8 mouse cellular contexts compared by ENCODE assay signal in the genomic region with DNA sequence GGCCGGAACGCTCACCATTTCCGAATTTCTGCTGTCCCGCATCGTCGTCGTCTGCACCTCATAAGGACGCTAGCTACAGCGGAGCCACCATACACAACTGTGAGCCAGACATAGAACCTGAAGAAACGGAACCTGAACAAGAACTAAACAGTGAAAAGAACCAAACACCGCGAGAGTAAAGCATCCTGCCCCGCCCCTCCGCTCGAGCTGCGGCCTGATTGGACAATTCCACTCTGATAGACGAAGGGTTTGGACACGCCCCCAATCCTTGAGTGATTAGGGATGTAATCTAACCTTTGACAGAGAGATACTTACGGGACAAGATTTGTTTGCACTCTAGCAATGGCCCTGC. TPM values are rescaled to one million over a fixed set of nuclear protein-coding genes. Genes with fewer than 3 reads are reported as not detected.
DNase-seq lines count a peak whose midpoint lies in the region; ATAC-seq and TF ChIP-seq lines count a peak whose summit lies in the region.

A gene (minus strand): TSS at position 149 of the 352 bp plus-strand sequence.

- peaks cover 8% of the 10 kb centered on the region for H3K4me1 ChIP-seq in embryonic facial prominence, embryonic 13.5 days
- peaks cover 3% of the 10 kb centered on the region; the same call in 1 of the 2 replicates for H3K4me1 ChIP-seq in heart, adult 2 months (ENCODE audit: control insufficient read depth, insufficient read depth, low read length)
- peaks cover 8% of the 10 kb centered on the region; the same call in 1 of the 2 replicates for H3K4me1 ChIP-seq in kidney, adult 2 months (ENCODE audit: control insufficient read depth, insufficient read depth, low read length)
- H3K4me1 ChIP-seq in limb, embryonic 11.5 days (ENCODE audit: control insufficient read depth, insufficient read depth, low read length): 0 out of 2 replicates have a peak, but pooled peaks cover 5% of the 10 kb centered on the region
- H3K4me1 ChIP-seq in midbrain, embryonic 13.5 days (replicated peaks): peaks cover 9% of the 10 kb centered on the region
- no peaks in the 10 kb centered on the region; the same call in 1 of the 2 replicates for H3K4me1 ChIP-seq in small intestine, adult 2 months (ENCODE audit: control insufficient read depth, insufficient read depth, insufficient read length, low read length)

- ATAC-seq in embryonic facial prominence, embryonic 13.5 days (ENCODE audit: insufficient number of reproducible peaks, insufficient read depth, low FRiP score, low TSS enrichment, low read depth): peak; percentile 82
- ATAC-seq in limb, embryonic 11.5 days (ENCODE audit: insufficient number of reproducible peaks, low FRiP score, low TSS enrichment, low read depth): peak; percentile 79
- ATAC-seq in midbrain, embryonic 13.5 days: peak; percentile 96

- peak; percentile 88 for TF ChIP-seq POLR2A in heart, adult 2 months (IDR thresholded peaks at IDR 0.05; ENCODE audit: insufficient read depth, low read depth, low read length)
- peak; percentile 37 for TF ChIP-seq POLR2A in kidney, adult 2 months (IDR thresholded peaks at IDR 0.05; ENCODE audit: low read depth, low read length)
- peak; percentile 15; the same call in 1 of the 2 replicates for TF ChIP-seq POLR2A in small intestine, adult 2 months (IDR thresholded peaks at IDR 0.05; ENCODE audit: low read depth, low read length)

- no peaks in the 10 kb centered on the region for H3K27me3 ChIP-seq in embryonic facial prominence, embryonic 13.5 days
- no peaks in the 10 kb centered on the region for H3K27me3 ChIP-seq in heart, adult 2 months (ENCODE audit: control insufficient read depth, insufficient read depth, low read length)
- no peaks in the 10 kb centered on the region for H3K27me3 ChIP-seq in kidney, adult 2 months (replicated peaks; ENCODE audit: control insufficient read depth, insufficient read depth, low read length)
- H3K27me3 ChIP-seq in limb, embryonic 11.5 days (ENCODE audit: control insufficient read depth, insufficient read depth, low read length): no peaks in the 10 kb centered on the region
- H3K27me3 ChIP-seq in midbrain, embryonic 13.5 days: peaks cover 10% of the 10 kb centered on the region; the same call in 1 of the 2 replicates
- no peaks in the 10 kb centered on the region for H3K27me3 ChIP-seq in small intestine, adult 2 months (ENCODE audit: control insufficient read depth, insufficient read depth, low read length)

- intact Hi-C loops in heart, adult 2 months (cut with DNase I): no loop called here

- H3K9me3 ChIP-seq in embryonic facial prominence, embryonic 13.5 days: no peaks in the 10 kb centered on the region
- H3K9me3 ChIP-seq in limb, embryonic 11.5 days (ENCODE audit: control insufficient read depth, low read length): no peaks in the 10 kb centered on the region
- H3K9me3 ChIP-seq in midbrain, embryonic 13.5 days: no peaks in the 10 kb centered on the region

- TF ChIP-seq CTCF in heart, adult 2 months (IDR thresholded peaks at IDR 0.05): no peak
- no peak for TF ChIP-seq CTCF in kidney, adult 2 months (conservative IDR thresholded peaks at IDR 0.05; ENCODE audit: insufficient read depth, insufficient read length, low read depth, low read length)
- TF ChIP-seq CTCF in small intestine, adult 2 months (IDR thresholded peaks at IDR 0.05; ENCODE audit: extremely low read depth, insufficient read length, insufficient replicate concordance, low read depth, low read length): no peak

- peak within 1 kb of the TSS; percentile 82 for H3K4me2 ChIP-seq in embryonic facial prominence, embryonic 13.5 days
- peak within 1 kb of the TSS; percentile 81 for H3K4me2 ChIP-seq in limb, embryonic 11.5 days (ENCODE audit: low read depth, severe bottlenecking)
- H3K4me2 ChIP-seq in midbrain, embryonic 13.5 days (replicated peaks): peak within 1 kb of the TSS; percentile 87

- under 1% methylated on average over 19 of the region's 19 CpGs for WGBS in embryonic facial prominence, embryonic 13.5 days
- under 1% methylated on average over 19 of the region's 19 CpGs for WGBS in heart, adult 2 months
- WGBS in kidney, adult 2 months: 0% methylated on average over 19 of the region's 19 CpGs
- under 1% methylated on average over 19 of the region's 19 CpGs for WGBS in limb, embryonic 11.5 days
- under 1% methylated on average over 19 of the region's 19 CpGs for WGBS in midbrain, embryonic 13.5 days
- under 1% methylated on average over 19 of the region's 19 CpGs for WGBS in small intestine, adult 2 months

- H3K36me3 ChIP-seq in embryonic facial prominence, embryonic 13.5 days: peaks cover 3% of the 10 kb centered on the region; the same call in 1 of the 2 replicates
- no peaks in the 10 kb centered on the region for H3K36me3 ChIP-seq in heart, adult 2 months (ENCODE audit: control insufficient read depth, insufficient read depth, low read length)
- H3K36me3 ChIP-seq in kidney, adult 2 months (ENCODE audit: control insufficient read depth, insufficient read depth, low read length): no peaks in the 10 kb centered on the region
- no peaks in the 10 kb centered on the region for H3K36me3 ChIP-seq in limb, embryonic 11.5 days (ENCODE audit: control insufficient read depth, insufficient read depth, low read length)
- H3K36me3 ChIP-seq in midbrain, embryonic 13.5 days: no peaks in the 10 kb centered on the region
- H3K36me3 ChIP-seq in small intestine, adult 2 months (ENCODE audit: control insufficient read depth, insufficient read depth, low read length): no peaks in the 10 kb centered on the region; the same call in 1 of the 2 replicates

- H3K79me2 ChIP-seq in heart, adult 2 months (replicated peaks; ENCODE audit: control insufficient read depth, insufficient read depth, low read length): peaks cover 2% of the 10 kb centered on the region

- H3K4me3 ChIP-seq in embryonic facial prominence, embryonic 13.5 days: peak within 1 kb of the TSS; percentile 82
- peak within 1 kb of the TSS; percentile 56 for H3K4me3 ChIP-seq in heart, adult 2 months
- peak within 1 kb of the TSS; percentile 93 for H3K4me3 ChIP-seq in kidney, adult 2 months (ENCODE audit: insufficient read depth, low read depth, low read length)
- H3K4me3 ChIP-seq in limb, embryonic 11.5 days (ENCODE audit: low read depth, low read length): peak within 1 kb of the TSS; percentile 62
- H3K4me3 ChIP-seq in midbrain, embryonic 13.5 days (replicated peaks): peak within 1 kb of the TSS; percentile 93
- peak within 1 kb of the TSS; percentile 82 for H3K4me3 ChIP-seq in small intestine, adult 2 months (ENCODE audit: low read depth, low read length)

- H3K27ac ChIP-seq in embryonic facial prominence, embryonic 13.5 days: peak within 1 kb of the TSS; percentile 75
- peak within 1 kb of the TSS; percentile 78 for H3K27ac ChIP-seq in heart, adult 2 months
- peak within 1 kb of the TSS; percentile 54 for H3K27ac ChIP-seq in kidney, adult 2 months (ENCODE audit: insufficient read depth, low read depth, low read length)
- no peak within 1 kb of the TSS for H3K27ac ChIP-seq in limb, embryonic 11.5 days (replicated peaks; ENCODE audit: low read depth, low read length)
- H3K27ac ChIP-seq in midbrain, embryonic 13.5 days: peak within 1 kb of the TSS; percentile 82
- peak within 1 kb of the TSS; percentile 38 for H3K27ac ChIP-seq in small intestine, adult 2 months (ENCODE audit: insufficient read depth, low read depth, low read length)

- H3K9ac ChIP-seq in embryonic facial prominence, embryonic 13.5 days: peak within 1 kb of the TSS; percentile 97
- H3K9ac ChIP-seq in heart, adult 2 months (ENCODE audit: low read depth, low read length): peak within 1 kb of the TSS; percentile 87
- peak within 1 kb of the TSS; percentile 78 for H3K9ac ChIP-seq in limb, embryonic 11.5 days (ENCODE audit: low read length)
- peak within 1 kb of the TSS; percentile 96 for H3K9ac ChIP-seq in midbrain, embryonic 13.5 days (replicated peaks)

- TF ChIP-seq EP300 in heart, adult 2 months (IDR thresholded peaks at IDR 0.05; ENCODE audit: insufficient read depth, low read depth, low read length): 0 out of 2 replicates have a peak, but pooled peaks have one; percentile 9

- DNase-seq in 3134 (ENCODE audit: extremely low read depth, insufficient read length, low spot score): peak; percentile 88
- peak; percentile 68 to 78 for DNase-seq in adrenal gland, postnatal 4 days (ENCODE audit: low spot score in 2 of 2)
- DNase-seq in heart, adult 2 months: peak; percentile 85 to 88
- DNase-seq in kidney, adult 2 months: peak; percentile 95
- peak; percentile 93 for DNase-seq in limb, embryonic 11.5 days (ENCODE audit: low spot score)

RNA-seq across cellular contexts. Expression of the gene that starts here (rescaled TPM):
- total RNA-seq in adrenal gland, postnatal 4 days (2021): 10 to 100 TPM in 1 of 2 experiments, 1 to 10 TPM in 1; 9.7 to 10.1 TPM
- 10.5 and 11.3 TPM in 2 replicates for polyA plus RNA-seq in embryonic facial prominence, embryonic 13.5 days (2015; fragmentation: Nextera tagmentation; extraction: Ambion mirVana)
- 1 to 10 TPM; 3.0 to 4.7 TPM for total RNA-seq in heart, adult 2 months (2021)
- polyA plus RNA-seq in heart, adult 2 months (2012; rRNA removed): 1.00 and 2.1 TPM in 2 replicates
- 0.50 and 0.61 TPM in 2 replicates for polyA plus RNA-seq in kidney, adult 2 months (2012; rRNA removed)
- polyA plus RNA-seq in limb, embryonic 11.5 days (2014; fragmentation: Nextera tagmentation; extraction: Ambion mirVana): 9.4 and 10.0 TPM in 2 replicates
- 14.7 and 15.0 TPM in 2 replicates for polyA plus RNA-seq in midbrain, embryonic 13.5 days (2015; fragmentation: Nextera tagmentation; extraction: Ambion mirVana)
- polyA plus RNA-seq in small intestine, adult 2 months (2012; rRNA removed): 0.08 TPM in 1 of 2 replicates, not detected in the other

Comparison
In these comparisons a context has a peak if more than half of its experiments do, and no peak if none do; other contexts are left out.
1. Peak in DNase-seq, H3K4me3 ChIP-seq and H3K27ac ChIP-seq in kidney, adult 2 months; RNA of the gene not detected or under 1 TPM.
2. POLR2A ChIP-seq: peak in every context shown above with its lines; median percentile 88 in heart, adult 2 months; 37 in kidney, adult 2 months; 15 in small intestine, adult 2 months.